Comparison of ENCODE assay signal across 11 mouse cellular contexts in the genomic region with DNA sequence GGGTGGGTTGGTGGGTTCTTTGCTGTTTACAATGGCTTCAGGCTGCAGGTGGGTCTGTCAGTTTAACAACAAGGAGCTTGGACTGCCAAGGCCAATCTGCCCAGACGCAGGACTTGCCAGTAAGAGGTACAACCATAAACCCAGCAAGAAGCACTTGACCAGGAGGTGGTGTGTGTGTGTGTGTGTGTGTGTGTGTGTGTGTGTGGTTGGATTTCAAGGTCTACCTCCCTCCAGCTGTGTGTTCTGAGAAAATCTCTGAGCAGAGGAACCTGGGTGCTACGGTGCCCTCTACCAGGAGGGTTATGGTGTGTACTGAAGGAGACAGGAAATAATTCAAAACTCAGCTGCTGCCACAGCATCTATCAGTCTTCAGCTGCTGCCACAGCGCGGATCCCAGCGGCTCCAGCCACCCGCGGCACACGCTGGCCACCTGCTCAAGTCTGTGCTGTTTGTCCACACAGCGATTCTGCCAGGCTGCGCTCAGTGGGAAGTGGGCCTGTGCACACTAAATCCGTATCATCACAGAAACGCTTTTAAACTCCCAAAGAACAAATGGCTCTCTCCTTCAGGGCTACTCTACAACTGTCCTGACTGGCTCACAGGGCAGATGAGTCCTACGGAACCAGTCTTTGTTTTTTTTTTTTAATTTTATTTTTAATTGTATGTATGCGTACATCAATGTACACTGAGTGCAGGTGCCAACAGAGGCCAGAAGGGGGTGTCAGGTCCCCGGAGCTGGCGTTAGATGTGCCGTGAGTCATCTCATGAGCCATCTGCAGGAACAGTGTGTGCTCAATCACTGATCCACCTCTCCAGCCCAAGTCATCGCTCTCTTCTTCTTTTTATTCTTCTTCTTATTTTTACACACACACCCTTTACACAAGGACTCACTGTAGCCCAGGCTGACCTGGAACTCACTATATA. TPM values are rescaled to one million over a fixed set of nuclear protein-coding genes. Genes with fewer than 3 reads are reported as not detected.
DNase-seq lines count a peak whose midpoint lies in the region; ATAC-seq and TF ChIP-seq lines count a peak whose summit lies in the region.
"Had no signal": no experiment of that assay in that cellular context is flagged by ENCODE, and none has a peak within 500 bp of the region (broad histone marks: within the 10 kb centered on the region; RNA-seq: fewer than 3 reads in every experiment).

No protein-coding gene starts in this region.

- H3K36me3 ChIP-seq in hindbrain, embryonic 15.5 days: peaks cover 53% of the 10 kb centered on the region
- H3K36me3 ChIP-seq in hindbrain, embryonic 10.5 days: peaks cover 74% of the 10 kb centered on the region
- peaks cover 63% of the 10 kb centered on the region for H3K36me3 ChIP-seq in thymus, adult 2 months (ENCODE audit: control insufficient read depth, insufficient read depth, low read length)
- peaks cover 21% of the 10 kb centered on the region for H3K36me3 ChIP-seq in stomach, postnatal 0 days (ENCODE audit: control insufficient read depth, insufficient read depth, low read length)
- peaks cover 69% of the 10 kb centered on the region for H3K36me3 ChIP-seq in midbrain, embryonic 10.5 days

- H3K4me1 ChIP-seq in hindbrain, embryonic 15.5 days (replicated peaks): 0 out of 2 replicates have a peak, but pooled peaks cover 4% of the 10 kb centered on the region
- 0 out of 2 replicates have a peak, but pooled peaks cover under 1% of the 10 kb centered on the region for H3K4me1 ChIP-seq in hindbrain, embryonic 10.5 days (replicated peaks)
- peaks cover 7% of the 10 kb centered on the region for H3K4me1 ChIP-seq in thymus, adult 2 months (replicated peaks; ENCODE audit: control insufficient read depth, insufficient read depth, low read length)
- H3K4me1 ChIP-seq in stomach, postnatal 0 days (replicated peaks; ENCODE audit: control insufficient read depth, insufficient read depth): no peaks in the 10 kb centered on the region
- H3K4me1 ChIP-seq in midbrain, embryonic 10.5 days: no peaks in the 10 kb centered on the region

- H3K4me2 ChIP-seq in hindbrain, embryonic 15.5 days: no peak overlapping the region
- H3K4me2 ChIP-seq in stomach, postnatal 0 days (replicated peaks; ENCODE audit: low read depth): no peak overlapping the region
- H3K4me2 ChIP-seq: embryonic facial prominence, embryonic 13.5 days had no signal

- no peak for TF ChIP-seq POLR2A in thymus, adult 2 months (IDR thresholded peaks at IDR 0.05; ENCODE audit: control insufficient read depth, extremely low read depth, insufficient read depth, low read length, poor library complexity)

- WGBS in hindbrain, embryonic 15.5 days: 80% methylated on average over 18 of the region's 18 CpGs
- WGBS in hindbrain, embryonic 10.5 days: 92% methylated on average over 18 of the region's 18 CpGs
- WGBS in thymus, adult 2 months: 91% methylated on average over 18 of the region's 18 CpGs
- WGBS in stomach, postnatal 0 days: 86% methylated on average over 18 of the region's 18 CpGs
- WGBS in midbrain, embryonic 10.5 days: 93% methylated on average over 18 of the region's 18 CpGs

- H3K27me3 ChIP-seq in hindbrain, embryonic 15.5 days: no peaks in the 10 kb centered on the region
- no peaks in the 10 kb centered on the region for H3K27me3 ChIP-seq in hindbrain, embryonic 10.5 days (ENCODE audit: insufficient read depth, poor library complexity, severe bottlenecking)
- H3K27me3 ChIP-seq in thymus, adult 2 months (ENCODE audit: control insufficient read depth, insufficient read depth, low read length): no peaks in the 10 kb centered on the region
- no peaks in the 10 kb centered on the region for H3K27me3 ChIP-seq in stomach, postnatal 0 days (ENCODE audit: control insufficient read depth, insufficient read depth, low read length)
- no peaks in the 10 kb centered on the region for H3K27me3 ChIP-seq in midbrain, embryonic 10.5 days (ENCODE audit: low read depth, poor library complexity, severe bottlenecking)
- H3K27me3 ChIP-seq: embryonic facial prominence, embryonic 13.5 days had no signal

- 0 out of 2 replicates have a peak, but pooled peaks have one; percentile 15 for ATAC-seq in hindbrain, embryonic 15.5 days (ENCODE audit: low FRiP score, low read depth)
- ATAC-seq in stomach, postnatal 0 days (ENCODE audit: low FRiP score, low TSS enrichment): no peak
- no peak for ATAC-seq in erythroid progenitor cell, adult 5-6 weeks (replicated peaks; ENCODE audit: low FRiP score, poor library complexity, severe bottlenecking)

- H3K9ac ChIP-seq in hindbrain, embryonic 15.5 days: no peak overlapping the region
- no peak overlapping the region for H3K9ac ChIP-seq in stomach, postnatal 0 days (ENCODE audit: low read length)
- H3K9ac ChIP-seq: embryonic facial prominence, embryonic 13.5 days had no signal

- H3K27ac ChIP-seq in hindbrain, embryonic 15.5 days (replicated peaks): no peak overlapping the region
- H3K27ac ChIP-seq in hindbrain, embryonic 10.5 days: no peak overlapping the region
- H3K27ac ChIP-seq in thymus, adult 2 months (ENCODE audit: control insufficient read depth, insufficient read depth, low read length): no peak overlapping the region
- no peak overlapping the region for H3K27ac ChIP-seq in stomach, postnatal 0 days (replicated peaks)
- no peak overlapping the region for H3K27ac ChIP-seq in midbrain, embryonic 10.5 days (replicated peaks)
- H3K27ac ChIP-seq: embryonic facial prominence, embryonic 13.5 days had no signal

- H3K9me3 ChIP-seq in hindbrain, embryonic 15.5 days: no peaks in the 10 kb centered on the region
- no peaks in the 10 kb centered on the region for H3K9me3 ChIP-seq in hindbrain, embryonic 10.5 days
- H3K9me3 ChIP-seq in stomach, postnatal 0 days (ENCODE audit: control insufficient read depth, low read length): no peaks in the 10 kb centered on the region
- H3K9me3 ChIP-seq in midbrain, embryonic 10.5 days (replicated peaks): no peaks in the 10 kb centered on the region
- H3K9me3 ChIP-seq: embryonic facial prominence, embryonic 13.5 days had no signal

- TF ChIP-seq EP300 in stomach, postnatal 0 days (optimal IDR thresholded peaks at IDR 0.05): no peak

- no peak for DNase-seq in hindbrain, embryonic 10.5 days (ENCODE audit: low spot score)
- DNase-seq in thymus, adult 2 months: peak; percentile 30
- no peak for DNase-seq in thymus, postnatal 36 days
- DNase-seq in cerebellum, adult 11-12 months: peak; percentile 87
- DNase-seq in stomach, postnatal 0 days (ENCODE audit: low spot score): no peak
- DNase-seq in midbrain, embryonic 10.5 days (ENCODE audit: low spot score): no peak
- DNase-seq: heart, adult 18-20 months; kidney, postnatal 10 days had no signal

- no peak for TF ChIP-seq CTCF in thymus, adult 2 months (IDR thresholded peaks at IDR 0.05; ENCODE audit: borderline replicate concordance, control insufficient read depth, extremely low read depth, insufficient read depth, low read length, poor library complexity)
- peak; percentile 54 for TF ChIP-seq CTCF in stomach, postnatal 0 days (IDR thresholded peaks at IDR 0.05; ENCODE audit: low read depth)

- H3K4me3 ChIP-seq in hindbrain, embryonic 15.5 days: no peak overlapping the region
- no peak overlapping the region for H3K4me3 ChIP-seq in hindbrain, embryonic 10.5 days
- H3K4me3 ChIP-seq in thymus, adult 2 months (ENCODE audit: control insufficient read depth, insufficient read depth, low read length): no peak overlapping the region
- no peak overlapping the region for H3K4me3 ChIP-seq in stomach, postnatal 0 days (ENCODE audit: low read depth, low read length)
- H3K4me3 ChIP-seq in midbrain, embryonic 10.5 days: no peak overlapping the region
- H3K4me3 ChIP-seq: embryonic facial prominence, embryonic 13.5 days had no signal

RNA-seq across cellular contexts. Expression of gene Ankrd13a, which starts 9.4 kb away (rescaled TPM):
- polyA plus RNA-seq in hindbrain, embryonic 15.5 days (2015; fragmentation: Nextera tagmentation; extraction: Ambion mirVana): 35.8 and 36.2 TPM in 2 replicates
- polyA plus RNA-seq in hindbrain, embryonic 10.5 days (2016; fragmentation: Nextera tagmentation; extraction: Ambion mirVana): 59.7 and 74.1 TPM in 2 replicates
- 118 and 142 TPM in 2 replicates for polyA plus RNA-seq in thymus, adult 2 months (2012; rRNA removed)
- polyA plus RNA-seq in stomach, postnatal 0 days (2015; fragmentation: Nextera tagmentation; extraction: Ambion mirVana): 36.4 and 41.7 TPM in 2 replicates
- total RNA-seq in erythroid progenitor cell, adult 5-6 weeks (2015; ENCODE audit: low replicate concordance): 113 and 121 TPM in 2 replicates
- total RNA-seq in erythroid progenitor cell, adult 5-6 weeks (2017; ENCODE audit: low replicate concordance): 124 and 147 TPM in 2 replicates
- 50.1 and 54.0 TPM in 2 replicates for polyA plus RNA-seq in midbrain, embryonic 10.5 days (2016; fragmentation: Nextera tagmentation; extraction: Ambion mirVana)

RNA-seq across cellular contexts. Expression of gene Git2, which starts 10.2 kb away (rescaled TPM):
- 51.2 and 52.8 TPM in 2 replicates for polyA plus RNA-seq in hindbrain, embryonic 15.5 days (2015; fragmentation: Nextera tagmentation; extraction: Ambion mirVana)
- 39.3 and 39.7 TPM in 2 replicates for polyA plus RNA-seq in hindbrain, embryonic 10.5 days (2016; fragmentation: Nextera tagmentation; extraction: Ambion mirVana)
- polyA plus RNA-seq in thymus, adult 2 months (2012; rRNA removed): 221 and 232 TPM in 2 replicates
- polyA plus RNA-seq in stomach, postnatal 0 days (2015; fragmentation: Nextera tagmentation; extraction: Ambion mirVana): 14.2 and 16.1 TPM in 2 replicates
- total RNA-seq in erythroid progenitor cell, adult 5-6 weeks (2015; ENCODE audit: low replicate concordance): 57.0 and 59.5 TPM in 2 replicates
- total RNA-seq in erythroid progenitor cell, adult 5-6 weeks (2017; ENCODE audit: low replicate concordance): 51.1 and 56.1 TPM in 2 replicates
- polyA plus RNA-seq in midbrain, embryonic 10.5 days (2016; fragmentation: Nextera tagmentation; extraction: Ambion mirVana): 34.4 and 38.1 TPM in 2 replicates

RNA-seq across cellular contexts. Expression of gene Tchp, which starts 57.5 kb away (rescaled TPM):
- polyA plus RNA-seq in hindbrain, embryonic 15.5 days (2015; fragmentation: Nextera tagmentation; extraction: Ambion mirVana): 13.3 and 18.6 TPM in 2 replicates
- polyA plus RNA-seq in hindbrain, embryonic 10.5 days (2016; fragmentation: Nextera tagmentation; extraction: Ambion mirVana): 17.9 and 20.8 TPM in 2 replicates
- 24.4 and 25.6 TPM in 2 replicates for polyA plus RNA-seq in thymus, adult 2 months (2012; rRNA removed)
- 4.6 and 5.8 TPM in 2 replicates for polyA plus RNA-seq in stomach, postnatal 0 days (2015; fragmentation: Nextera tagmentation; extraction: Ambion mirVana)
- 2.2 and 19.7 TPM in 2 replicates for total RNA-seq in erythroid progenitor cell, adult 5-6 weeks (2015; ENCODE audit: low replicate concordance)
- total RNA-seq in erythroid progenitor cell, adult 5-6 weeks (2017; ENCODE audit: low replicate concordance): 12.5 and 23.8 TPM in 2 replicates
- 19.4 and 22.0 TPM in 2 replicates for polyA plus RNA-seq in midbrain, embryonic 10.5 days (2016; fragmentation: Nextera tagmentation; extraction: Ambion mirVana)

RNA-seq across cellular contexts. Expression of gene 1500011B03Rik, which starts 58.2 kb away (rescaled TPM):
- 266 and 286 TPM in 2 replicates for polyA plus RNA-seq in hindbrain, embryonic 15.5 days (2015; fragmentation: Nextera tagmentation; extraction: Ambion mirVana)
- 126 and 159 TPM in 2 replicates for polyA plus RNA-seq in hindbrain, embryonic 10.5 days (2016; fragmentation: Nextera tagmentation; extraction: Ambion mirVana)
- polyA plus RNA-seq in thymus, adult 2 months (2012; rRNA removed): 46.4 and 53.8 TPM in 2 replicates
- polyA plus RNA-seq in stomach, postnatal 0 days (2015; fragmentation: Nextera tagmentation; extraction: Ambion mirVana): 110 and 118 TPM in 2 replicates
- 11.7 and 11.9 TPM in 2 replicates for total RNA-seq in erythroid progenitor cell, adult 5-6 weeks (2015; ENCODE audit: low replicate concordance)
- 14.5 TPM in 1 of 2 replicates, not detected in the other for total RNA-seq in erythroid progenitor cell, adult 5-6 weeks (2017; ENCODE audit: low replicate concordance)
- 133 and 143 TPM in 2 replicates for polyA plus RNA-seq in midbrain, embryonic 10.5 days (2016; fragmentation: Nextera tagmentation; extraction: Ambion mirVana)

Comparison
In these comparisons a context has a peak if more than half of its experiments do, and no peak if none do; other contexts are left out.
1. DNase-seq: peak in thymus, adult 2 months (single experiment) and cerebellum, adult 11-12 months (single experiment); none in hindbrain, embryonic 10.5 days (single experiment), thymus, postnatal 36 days (0 of 2), stomach, postnatal 0 days (single experiment) and midbrain, embryonic 10.5 days (single experiment).